Mouse (Mus musculus) CD8-positive naive resting alpha-beta T cell, adult 57 days (primary cell): ENCODE results near the gene Olfr513. TPM values are rescaled to one million over a fixed set of nuclear protein-coding genes. Genes with fewer than 3 reads are reported as not detected.

Source experiments
- total RNA-seq: library from RNA; stranded (reverse); gene quantifications from one replicate; pipeline ENCODE4 v1.2.4, GENCODE M21; 2023

Olfr513 gene
- total RNA-seq = not detected

GRCm38 (mm10) chr7:108750673-108751072 is at the start of gene Olfr513:
Gene Olfr513, plus strand, starts transcription at chr7:108750973.

GRCm38 (mm10) chr7:108713020-108713419 is 37.8 kb upstream of the Olfr513 start, which contains the start of gene Olfr512:
Gene Olfr512, plus strand, starts transcription at chr7:108713320.

Other genes with a start within 250 kb of the Olfr513 start
- gene Olfr502, start 225.9 kb upstream of the Olfr513 start, total RNA-seq = not detected
- not detected for gene Olfr503, start 206.4 kb upstream of the Olfr513 start, total RNA-seq
- gene Olfr504, start 185.2 kb upstream of the Olfr513 start, total RNA-seq = not detected
- not detected for gene Olfr506, start 140.2 kb upstream of the Olfr513 start, total RNA-seq
- gene Olfr507, start 129.2 kb upstream of the Olfr513 start, total RNA-seq = not detected
- not detected for gene Olfr508, start 121.0 kb upstream of the Olfr513 start, total RNA-seq
- gene Olfr509, start 99.1 kb upstream of the Olfr513 start, total RNA-seq = not detected
- gene Olfr510, start 84.6 kb upstream of the Olfr513 start, total RNA-seq = not detected
- gene Olfr512, start 37.7 kb upstream of the Olfr513 start, total RNA-seq = not detected
- not detected for gene Olfr514, start 75.0 kb downstream of the Olfr513 start, total RNA-seq
- gene Olfr516, start 99.6 kb downstream of the Olfr513 start, total RNA-seq = not detected
- gene Olfr517, start 121.4 kb downstream of the Olfr513 start, total RNA-seq = not detected
- not detected for gene Olfr518, start 134.0 kb downstream of the Olfr513 start, total RNA-seq
- gene Olfr519, start 143.4 kb downstream of the Olfr513 start, total RNA-seq = not detected
- gene Nlrp10, start 179.2 kb downstream of the Olfr513 start, total RNA-seq = 1.7 TPM
- 256 TPM for gene Eif3f, start 183.4 kb downstream of the Olfr513 start, total RNA-seq
- gene Tub, start 199.4 kb downstream of the Olfr513 start, total RNA-seq = 0.86 TPM